Mouse (Mus musculus): ENCODE data around the gene Nme2. TPM values are rescaled to one million over a fixed set of nuclear protein-coding genes. Genes with fewer than 3 reads are reported as not detected.
"Not testable (repeated sequence)": the region's sequence is repeated elsewhere in the genome, so short reads cannot be mapped to it uniquely, and the experiment has no call there.

Nme2 gene
- total RNA-seq, 2 experiments from 2014 or later, result 1,028 to 1,153 TPM

DNA sequence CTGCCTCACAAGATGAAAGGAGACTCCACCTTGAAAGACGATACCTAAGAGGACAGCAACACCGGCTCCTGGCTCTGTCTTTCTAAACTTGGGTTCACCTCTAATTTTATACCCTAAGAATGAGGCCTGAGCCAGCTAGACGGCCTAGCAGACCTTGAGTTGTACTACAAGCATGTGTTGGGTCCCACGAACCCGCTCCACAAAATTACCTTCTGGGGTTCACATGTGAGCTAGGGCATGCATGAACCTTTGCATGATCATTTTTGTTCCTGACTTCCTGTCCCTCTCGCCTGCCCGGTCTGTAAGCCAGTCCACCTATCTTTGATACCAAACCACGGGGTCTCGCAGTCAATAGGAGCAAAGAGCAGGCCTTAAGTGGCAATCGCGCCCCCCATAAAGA lies 11.3 kb upstream of the Nme2 start:
- no peak for DNase-seq

DNA sequence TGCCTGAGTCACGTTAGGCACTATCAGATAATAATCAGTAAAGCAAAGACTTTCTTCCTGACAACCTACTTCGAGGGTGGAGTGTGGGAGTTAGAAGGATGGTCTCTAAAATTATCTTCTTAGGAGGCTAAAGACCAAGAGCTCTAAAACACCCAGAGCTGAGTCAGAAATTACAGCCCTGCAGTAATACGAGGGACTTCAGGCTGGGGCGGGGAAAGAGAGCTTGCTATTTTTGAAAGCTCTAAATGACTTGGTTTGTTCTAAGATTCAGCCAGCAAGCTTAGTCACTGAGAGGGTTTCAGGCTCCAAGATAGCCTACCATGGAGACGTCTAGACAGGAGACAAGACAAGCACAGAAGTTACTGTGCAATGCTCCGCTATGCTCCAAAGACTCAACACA lies 9.3 kb upstream of the Nme2 start:
- no peak for DNase-seq

DNA sequence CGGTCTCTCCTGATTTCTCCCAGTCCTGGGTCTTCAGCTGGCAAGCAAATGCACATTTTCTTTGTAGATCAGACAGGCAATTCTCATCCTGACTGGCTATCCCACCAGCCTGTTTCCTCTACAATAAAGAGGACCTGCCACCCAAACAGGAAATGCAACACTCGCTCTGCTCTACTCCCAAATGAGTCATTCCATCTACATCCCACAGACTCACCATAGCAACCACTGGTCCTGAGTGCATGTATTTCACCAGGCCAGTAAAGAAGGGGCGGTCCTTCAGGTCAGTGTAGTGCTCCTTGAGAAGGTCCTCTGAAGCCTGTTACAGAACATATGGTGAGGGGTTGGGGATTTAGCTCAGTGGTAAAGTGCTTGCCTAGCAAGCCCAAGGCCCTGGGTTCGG lies 7.0 kb upstream of the Nme2 start:
- DNase-seq, result no peak

DNA sequence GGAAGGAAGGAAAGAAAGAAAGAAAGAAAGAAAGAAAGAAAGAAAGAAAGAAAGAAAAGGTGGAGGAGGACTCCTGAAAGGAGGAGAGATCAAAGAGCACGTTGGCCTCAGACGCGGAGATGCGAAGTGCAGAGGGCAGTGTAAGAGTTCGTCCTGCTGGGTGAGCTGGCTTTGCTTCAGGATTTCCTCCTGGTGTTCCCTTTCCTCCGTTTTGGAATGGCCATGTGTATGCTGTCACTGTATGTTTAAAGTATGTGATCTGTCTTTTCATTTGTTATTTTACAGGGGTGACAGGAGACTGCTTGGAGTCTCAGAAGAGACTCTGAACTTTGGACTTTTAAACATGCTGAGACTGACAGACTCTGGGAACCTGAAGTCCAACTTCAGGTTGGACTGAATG lies 5.4 kb upstream of the Nme2 start:
- no peak for DNase-seq

DNA sequence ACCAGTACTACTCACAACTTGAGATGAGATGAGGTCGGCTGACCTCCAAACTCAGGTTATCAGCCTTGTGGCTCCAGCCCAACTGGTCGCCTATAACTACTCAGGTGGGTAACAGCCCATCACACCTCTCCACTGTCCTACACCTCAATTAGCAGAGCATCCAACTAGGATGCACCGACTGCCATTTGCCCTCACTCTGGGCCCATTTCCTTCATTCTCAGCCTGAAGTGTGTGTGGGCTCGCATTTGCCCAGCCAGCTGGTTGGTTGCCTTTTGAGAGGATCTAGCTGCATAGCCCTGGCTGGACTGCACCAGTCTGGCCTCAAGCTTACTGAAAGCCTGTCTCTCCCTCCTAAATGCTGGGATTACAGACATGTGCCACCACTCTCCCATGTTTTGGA lies 1.7 kb upstream of the Nme2 start:
- no peak for DNase-seq

DNA sequence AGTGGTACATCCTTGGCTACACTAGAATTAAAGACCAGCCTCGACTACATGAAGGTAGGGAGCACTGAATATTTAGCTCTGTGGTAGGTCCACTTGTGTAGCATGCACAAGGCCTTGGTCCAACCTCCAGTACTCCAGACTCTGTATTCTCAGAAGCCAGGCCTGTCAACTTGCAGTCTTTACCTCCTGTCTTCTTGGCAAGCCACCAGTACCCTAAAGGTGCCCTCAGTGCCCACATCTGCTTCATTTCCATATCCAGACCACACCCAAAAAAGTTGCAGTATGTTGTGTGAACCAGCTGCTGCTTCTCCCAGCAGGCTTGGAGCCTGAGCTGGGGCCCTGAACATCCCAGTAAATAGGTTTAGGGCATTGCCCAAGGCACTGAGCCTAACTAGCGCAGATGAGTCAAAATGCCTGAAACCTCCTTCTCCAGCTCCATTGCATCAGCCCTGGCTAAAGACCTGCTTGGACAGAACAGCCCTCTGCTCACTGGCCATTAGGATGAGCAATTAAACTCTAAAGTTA lies 1.0 kb upstream of the Nme2 start:
- DNase-seq, result no peak

DNA sequence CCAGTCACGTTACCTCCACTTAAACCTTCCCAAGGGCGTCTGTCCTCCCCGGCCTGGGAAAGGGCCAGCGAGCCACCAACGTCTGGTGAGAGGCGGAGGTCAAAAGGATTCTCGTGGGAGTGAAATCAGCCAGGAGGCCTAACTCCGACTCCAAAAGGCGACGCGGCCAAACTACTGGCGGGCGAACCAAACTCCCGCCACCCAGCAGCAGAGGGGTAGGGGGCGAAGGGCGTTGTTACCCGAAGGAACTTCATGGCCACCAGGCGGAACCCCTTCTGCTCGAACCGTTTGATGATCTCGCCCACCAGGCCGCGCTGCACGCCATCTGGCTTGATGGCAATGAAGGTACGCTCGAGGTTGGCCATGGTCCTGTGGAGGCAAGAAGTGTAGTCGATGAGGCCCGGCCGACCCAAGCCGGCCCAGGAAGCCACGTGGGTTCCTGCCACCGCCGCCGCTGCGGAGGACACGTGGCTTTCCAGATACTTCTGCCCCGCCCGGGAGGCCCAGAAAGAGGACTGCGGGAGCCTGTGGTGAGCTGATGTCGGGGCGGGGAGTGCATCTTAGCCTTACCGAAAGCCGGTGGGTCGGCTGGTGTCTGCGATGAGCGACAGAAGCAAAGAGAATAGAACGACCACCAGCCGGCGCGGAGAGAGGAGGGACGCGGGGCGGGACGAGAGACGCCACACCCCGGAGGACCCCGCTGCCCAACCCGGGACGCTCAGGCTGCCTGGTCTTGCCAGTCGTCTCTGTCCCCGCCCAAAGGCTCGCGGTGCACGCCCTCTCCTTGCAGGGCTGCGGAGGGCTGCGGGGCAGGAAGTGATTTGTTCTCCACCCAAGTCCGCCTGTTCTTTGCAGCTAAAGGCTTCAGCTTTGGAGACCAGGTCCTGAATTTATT lies 556 bp downstream of the Nme2 start:
- peak; percentile 94 to 98 for DNase-seq

DNA sequence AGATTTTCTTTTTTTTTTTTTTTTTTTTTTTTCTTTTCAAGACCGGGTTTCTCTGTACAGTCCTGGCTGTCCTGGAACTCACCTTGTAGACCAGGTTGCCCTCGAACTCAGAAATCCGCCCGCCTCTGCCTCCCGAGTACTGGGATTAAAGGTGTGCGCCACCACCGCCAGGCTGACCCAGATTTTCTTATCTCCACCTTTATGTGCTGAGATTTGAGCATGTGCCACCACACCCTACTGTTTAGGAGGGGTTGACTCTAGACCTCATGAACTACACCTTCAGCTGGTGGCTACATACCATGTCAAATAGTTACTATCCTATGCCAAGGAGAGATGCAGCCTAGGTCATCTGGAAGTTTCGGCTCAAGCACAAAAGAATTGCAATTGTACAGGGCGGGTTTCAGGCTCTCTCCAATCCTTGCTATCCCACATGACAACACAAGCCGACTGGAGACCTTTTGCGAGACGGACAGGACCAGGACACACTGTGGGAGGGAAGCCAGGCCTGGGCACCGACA lies 1.3 kb downstream of the Nme2 start:
- no peak for DNase-seq

DNA sequence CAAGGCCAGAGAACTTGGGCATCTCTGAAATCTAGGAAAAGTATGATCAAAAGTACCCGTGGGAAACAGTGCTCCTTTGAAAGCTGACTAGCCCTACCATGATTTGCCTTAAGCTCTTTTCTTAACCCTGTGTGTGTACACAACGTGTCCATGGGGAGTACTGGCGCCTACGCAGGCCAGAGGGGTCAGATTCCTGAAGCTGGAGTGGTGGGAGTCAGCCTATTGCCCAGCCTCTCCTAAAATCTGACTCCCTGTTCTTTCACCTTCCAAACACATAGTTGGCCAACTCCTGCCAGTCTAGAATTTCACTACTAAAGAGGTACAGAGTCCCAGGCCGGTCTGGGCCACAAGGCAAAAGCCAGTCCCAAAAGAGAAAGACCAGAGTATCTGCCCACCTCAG lies 3.7 kb downstream of the Nme2 start:
- DNase-seq, result no peak

DNA sequence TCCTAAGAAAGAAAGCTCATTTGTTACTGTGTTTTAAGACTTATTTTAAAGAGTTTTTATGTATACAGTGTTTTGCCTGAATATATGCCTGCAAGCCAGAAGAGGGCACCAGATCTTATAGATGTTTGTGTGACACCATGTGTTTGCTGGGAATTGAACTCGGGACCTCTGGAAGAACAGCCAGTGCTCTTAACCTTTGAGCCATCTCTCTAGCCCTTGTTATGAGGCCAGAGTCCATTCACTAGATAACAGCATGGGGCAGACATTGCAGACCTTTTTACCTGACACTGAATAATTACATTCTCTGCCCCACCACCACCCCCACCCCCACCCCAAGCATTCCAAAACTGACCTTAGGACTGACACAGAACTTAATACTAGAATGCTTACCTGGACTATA lies 6.0 kb downstream of the Nme2 start:
- DNase-seq, result no peak

DNA sequence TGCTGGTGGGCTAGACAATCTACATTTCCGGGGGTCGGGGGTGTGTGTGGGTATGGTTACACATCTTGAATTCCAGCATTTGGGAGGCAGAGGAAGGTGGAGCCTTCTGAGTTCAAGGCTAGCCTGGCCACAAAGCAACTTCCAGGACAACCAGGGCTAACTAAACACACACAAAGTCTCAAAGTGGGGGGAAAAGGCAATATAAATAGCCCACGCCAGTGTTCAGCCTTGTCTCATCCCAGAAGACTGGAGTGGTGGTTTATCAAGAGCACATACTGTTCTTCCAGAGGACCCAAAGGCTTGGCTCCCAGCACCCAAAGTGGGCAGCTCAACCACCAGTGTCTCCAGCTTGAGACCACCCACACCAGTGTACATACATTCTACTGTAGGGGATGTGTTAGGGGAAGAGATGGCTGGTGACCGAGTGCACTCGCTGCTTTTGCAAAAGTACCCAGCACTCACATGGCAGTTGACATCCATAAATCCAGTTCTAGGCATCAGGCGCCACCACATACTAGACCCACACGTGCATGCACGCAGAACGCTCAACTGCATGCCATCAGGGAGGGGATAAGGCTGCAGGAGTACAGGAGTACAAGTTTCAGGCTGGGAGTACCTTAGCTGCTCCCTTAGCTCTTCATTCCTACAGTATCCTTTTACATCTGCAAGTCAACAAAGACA lies 7.0 kb downstream of the Nme2 start:
- no peak for DNase-seq

DNA sequence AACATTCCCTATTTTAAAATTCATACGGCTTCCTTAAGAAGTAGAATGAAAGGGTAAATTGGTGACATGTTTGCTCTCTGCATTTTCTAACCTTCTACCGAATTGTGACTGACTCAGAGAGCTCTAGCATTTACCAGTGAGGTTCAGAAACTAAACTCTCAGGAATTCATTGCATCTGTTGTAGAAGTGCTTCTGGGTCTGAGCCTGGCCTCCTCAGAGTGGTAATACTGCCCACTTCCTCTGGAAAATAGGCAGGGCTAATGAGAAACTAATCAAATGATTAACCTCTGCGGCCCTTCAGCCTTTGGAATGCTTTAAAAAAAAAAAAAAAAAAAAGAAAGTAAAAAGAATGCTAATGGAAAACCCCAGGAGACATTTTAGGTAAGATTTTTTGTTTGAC lies 11.1 kb downstream of the Nme2 start:
- DNase-seq, result no peak

DNA sequence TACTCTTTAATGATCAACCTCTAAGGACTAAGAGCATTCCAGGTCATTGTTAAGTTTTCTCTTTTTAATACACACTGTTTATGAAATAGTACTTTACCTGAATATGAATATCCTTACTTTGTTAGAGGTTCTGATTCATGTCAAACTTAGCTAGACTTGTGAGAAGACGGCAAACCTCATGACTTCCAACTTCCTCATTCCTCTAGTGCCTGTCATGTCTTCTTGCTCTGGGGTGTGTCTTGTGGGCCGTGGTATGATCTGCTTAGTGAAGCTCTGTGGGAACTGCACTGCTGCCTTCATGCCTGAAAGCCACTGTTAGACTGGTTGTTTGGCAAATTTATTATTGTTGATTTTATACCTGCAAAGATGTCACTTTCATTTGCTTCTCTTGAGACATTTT lies 15.2 kb downstream of the Nme2 start:
- no peak for DNase-seq

DNA sequence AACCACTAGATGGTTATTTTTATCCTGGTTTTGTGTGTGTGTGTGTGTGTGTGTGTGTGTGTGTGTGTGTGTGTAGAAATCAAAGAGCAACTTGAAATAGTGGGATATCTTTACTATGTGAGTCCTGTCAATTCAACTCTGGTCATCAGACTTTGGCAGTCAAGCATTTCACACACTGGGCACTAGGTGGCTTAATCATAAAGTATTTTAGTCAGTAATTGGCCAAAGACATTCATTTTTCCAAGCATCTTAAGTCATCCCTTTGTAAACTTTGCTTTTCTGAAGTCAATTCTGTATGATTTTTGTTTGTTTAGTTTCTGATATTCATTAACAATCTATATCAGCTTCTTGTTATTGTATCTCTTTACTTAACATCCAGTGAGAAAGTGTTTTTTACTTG lies 27.0 kb downstream of the Nme2 start:
- DNase-seq, result no peak

DNA sequence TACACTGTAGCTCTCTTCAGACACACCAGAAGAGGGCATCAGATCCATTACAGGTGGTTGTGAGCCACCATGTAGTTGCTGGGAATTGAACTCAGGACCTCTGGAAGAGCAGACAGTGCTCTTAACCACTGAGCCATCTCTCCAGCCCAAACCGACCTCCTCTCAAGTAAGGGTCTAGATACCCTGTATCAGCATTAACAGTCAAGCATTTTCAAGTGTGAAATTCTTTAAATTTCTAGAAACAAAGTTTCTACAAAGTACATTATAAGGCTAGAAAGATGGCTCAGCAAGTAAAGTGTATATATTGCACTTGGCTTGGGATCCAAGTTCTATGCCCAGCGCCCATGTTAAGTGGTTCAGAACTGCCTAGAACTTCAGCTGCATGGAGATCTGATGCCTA lies 41.0 kb downstream of the Nme2 start:
- not testable (repeated sequence) for DNase-seq

DNA sequence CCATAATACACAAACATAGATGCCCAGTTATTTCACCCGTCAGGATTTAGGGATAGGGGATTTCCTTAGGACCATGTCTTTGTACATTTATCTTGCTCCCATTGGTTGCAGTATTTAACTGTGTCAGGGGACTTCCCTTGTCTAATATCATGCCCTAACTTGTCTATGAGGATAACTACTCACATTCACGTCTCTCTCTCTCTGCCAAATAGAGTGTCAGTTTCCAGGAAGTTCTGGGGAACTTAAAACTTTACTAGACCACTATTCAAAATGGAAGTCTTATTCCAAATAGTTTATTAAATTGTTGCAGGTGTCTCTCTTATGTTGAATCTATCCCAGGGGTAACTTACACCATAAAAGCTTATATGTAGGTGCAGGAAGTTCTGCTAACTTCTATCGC lies 44.5 kb downstream of the Nme2 start:
- no peak for DNase-seq

DNA sequence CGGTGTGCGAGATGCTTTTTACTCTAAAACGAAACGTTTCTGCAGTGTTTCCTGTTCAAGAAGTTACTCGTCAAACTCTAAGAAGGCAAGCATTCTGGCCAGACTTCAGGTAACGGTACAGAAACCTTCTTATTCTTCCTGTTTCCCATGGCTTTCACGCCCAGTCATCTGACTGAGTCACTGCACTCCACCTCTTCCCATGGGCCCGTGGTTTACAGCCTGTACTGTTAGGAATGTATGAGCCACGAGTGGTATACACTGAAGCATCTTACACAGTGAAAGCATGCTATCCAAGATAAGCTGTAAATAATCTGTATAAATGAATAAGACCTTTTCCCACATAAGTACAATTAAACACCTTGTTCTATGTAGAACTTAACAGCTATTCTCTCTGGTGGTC lies 47.2 kb downstream of the Nme2 start:
- no peak for DNase-seq

DNA sequence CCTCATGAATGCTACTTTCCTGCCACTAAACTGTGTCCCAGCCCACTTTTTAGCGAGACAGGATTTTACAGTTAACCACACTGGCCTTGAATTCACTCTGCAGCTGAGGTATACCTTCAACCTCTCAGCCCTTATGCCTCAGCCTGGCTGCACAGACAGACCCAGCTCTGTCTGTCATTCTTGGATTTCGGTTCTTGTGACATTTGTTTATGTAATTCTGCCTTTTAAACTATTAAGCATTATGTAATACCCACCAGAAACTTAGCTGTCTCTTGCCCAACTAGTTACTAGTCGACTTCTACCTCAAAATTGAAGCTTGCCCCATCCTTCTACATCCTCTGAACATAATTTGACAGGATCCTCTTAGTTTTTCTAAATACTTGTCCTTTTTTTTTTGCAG lies 48.2 kb downstream of the Nme2 start:
- DNase-seq, result no peak

DNA sequence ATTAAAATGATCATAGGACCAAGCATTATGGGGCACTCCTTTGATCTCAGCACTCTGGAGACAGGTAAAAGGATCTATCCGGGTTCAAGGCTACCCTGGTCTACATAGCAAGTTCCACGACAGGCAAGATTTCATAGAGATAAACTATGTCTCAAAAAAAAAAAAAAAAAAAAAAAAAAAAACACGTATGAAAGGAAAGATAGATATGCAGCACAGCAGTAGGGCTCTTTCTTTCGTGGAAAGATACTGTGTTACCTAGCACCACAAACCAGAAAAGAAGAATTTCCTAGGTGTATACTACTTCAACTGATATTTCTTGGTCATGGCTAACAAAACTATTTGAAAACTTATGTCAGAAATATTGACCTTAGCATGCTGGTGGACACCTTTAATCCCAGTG lies 49.2 kb downstream of the Nme2 start:
- DNase-seq, result no peak
